Mouse (Mus musculus) T-cell, adult 2 months (primary cell): ENCODE results near the gene Bcat2.
"Not testable (repeated sequence)": the region's sequence is repeated elsewhere in the genome, so short reads cannot be mapped to it uniquely, and the experiment has no call there.

Experiments used
- DNase-seq: peaks from one replicate; pipeline ENCODE4 v3.0.0; 2022; ENCODE audit warnings: low spot score

Gene Bcat2

DNA sequence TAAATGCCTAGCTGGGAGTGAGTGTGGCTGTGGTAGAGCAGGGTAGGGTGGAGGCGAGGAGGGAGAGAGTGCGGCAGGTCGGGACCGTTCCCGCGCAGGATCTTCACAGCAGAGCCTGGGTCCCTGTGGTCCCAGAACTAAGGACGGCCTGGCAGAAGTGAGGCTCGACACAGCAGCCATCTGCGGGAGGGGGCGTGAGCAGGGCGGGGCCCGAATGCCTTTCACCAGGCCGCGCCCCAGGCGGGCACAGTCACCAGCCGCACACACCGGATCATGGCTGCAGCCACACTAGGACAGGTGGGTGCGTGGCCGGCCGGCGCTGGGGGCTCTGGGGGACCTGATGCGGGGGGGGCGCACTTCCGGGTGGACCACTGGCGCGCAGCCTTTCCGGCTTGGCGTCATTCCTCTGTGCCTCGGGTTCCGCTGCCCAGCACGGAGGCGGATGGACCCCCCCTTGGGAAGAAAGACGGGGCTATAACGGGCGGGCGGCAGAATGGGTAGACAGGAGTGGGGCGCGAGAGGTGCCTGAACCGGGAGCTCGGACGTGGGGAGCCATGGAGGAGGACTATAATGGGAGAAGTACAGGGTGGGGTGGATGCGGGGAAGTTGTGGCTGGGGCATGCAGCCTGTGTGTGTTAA, at the start of gene Bcat2:
Gene Bcat2 (plus strand): TSS at position 51 of the 639 bp plus-strand sequence.
- peak; percentile 77 for DNase-seq

DNA sequence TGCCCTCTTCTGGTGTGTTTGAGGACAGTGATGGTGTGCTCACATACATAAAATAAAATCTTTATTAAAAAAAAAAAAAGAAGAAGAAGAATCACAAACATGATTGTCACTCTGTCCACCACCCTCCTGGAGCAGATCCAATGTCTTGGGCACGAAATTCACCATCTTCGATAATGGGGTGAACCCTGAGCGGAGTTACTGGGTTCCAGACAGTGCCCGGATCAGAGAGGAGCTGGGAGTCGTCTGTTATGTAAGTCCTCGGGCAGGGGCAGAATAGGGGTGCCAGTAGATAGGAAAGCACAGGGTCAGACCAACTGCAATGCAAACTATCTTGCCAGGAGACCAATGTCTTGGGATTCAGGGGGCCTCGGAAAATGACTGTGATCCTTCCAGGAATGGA, 49.3 kb upstream of the Bcat2 start:
- no peak for DNase-seq

- peak; percentile 96 for DNase-seq
These were observed 48.2 kb upstream of the Bcat2 start for GRCm38 (mm10) chr7:45521728-45522184.

DNA sequence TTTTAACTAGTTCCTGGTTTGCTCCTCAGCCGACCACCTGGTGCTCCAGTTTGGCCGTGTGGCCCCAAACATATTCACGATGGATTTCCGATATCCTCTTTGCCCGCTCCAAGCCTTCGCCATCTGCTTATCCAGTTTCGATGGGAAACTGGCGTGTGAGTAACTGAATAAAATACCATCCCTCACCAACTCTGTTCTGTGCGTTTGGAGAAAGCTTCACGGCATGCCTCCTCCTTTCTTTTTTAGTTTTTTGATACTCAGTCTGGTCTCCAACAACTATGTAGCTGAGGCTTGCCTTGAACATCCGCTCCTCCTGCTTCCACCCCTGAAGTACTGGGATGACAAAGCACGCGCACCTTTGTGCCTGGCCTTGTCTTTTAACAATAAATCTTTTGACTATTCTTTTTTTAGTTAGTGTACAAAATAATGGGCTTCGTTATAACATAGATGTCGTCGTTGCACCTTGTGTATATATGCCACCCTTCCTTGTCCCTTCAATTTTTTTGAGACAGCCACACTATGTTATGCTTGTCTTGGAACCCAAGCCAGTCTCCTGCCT, 47.7 kb upstream of the Bcat2 start:
- no peak for DNase-seq

DNA sequence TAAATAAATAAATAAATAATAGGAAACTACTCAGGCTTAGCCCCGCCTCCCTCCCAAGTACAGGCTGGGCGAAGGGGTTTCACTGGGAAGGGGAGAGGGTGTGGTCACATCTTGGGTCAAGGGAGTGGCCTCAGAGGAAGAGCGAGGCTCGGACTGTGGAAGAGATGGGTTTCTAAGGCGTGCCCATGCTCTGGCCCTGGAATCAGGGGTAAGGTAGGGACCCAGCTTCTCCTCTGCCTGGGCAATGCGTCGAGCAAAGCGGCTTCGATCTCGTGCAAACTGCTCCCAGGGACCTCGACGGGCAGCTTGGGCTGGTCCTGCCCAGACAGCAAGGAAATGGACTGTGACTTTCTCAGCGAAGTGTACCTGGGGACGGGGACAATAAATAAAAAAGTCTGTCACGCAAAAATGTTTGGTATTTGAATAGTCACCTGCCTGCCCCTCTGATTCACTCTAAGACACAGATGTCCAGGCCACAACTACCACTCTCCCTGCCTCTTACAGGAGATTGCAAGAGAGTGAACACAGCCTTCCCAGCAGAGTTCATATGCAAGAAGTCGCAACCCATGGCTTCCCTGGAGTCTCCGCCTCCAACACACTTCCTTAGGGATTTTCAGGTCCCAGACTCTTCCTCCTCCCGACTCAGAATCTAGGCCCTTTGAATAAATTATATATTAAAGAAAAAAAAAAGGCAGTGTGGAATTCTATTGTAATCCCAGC, 46.8 kb upstream of the Bcat2 start:
- DNase-seq = peak; percentile 5

GRCm38 (mm10) chr7:45523678-45524170, 46.2 kb upstream of the Bcat2 start:
- no peak for DNase-seq

DNA sequence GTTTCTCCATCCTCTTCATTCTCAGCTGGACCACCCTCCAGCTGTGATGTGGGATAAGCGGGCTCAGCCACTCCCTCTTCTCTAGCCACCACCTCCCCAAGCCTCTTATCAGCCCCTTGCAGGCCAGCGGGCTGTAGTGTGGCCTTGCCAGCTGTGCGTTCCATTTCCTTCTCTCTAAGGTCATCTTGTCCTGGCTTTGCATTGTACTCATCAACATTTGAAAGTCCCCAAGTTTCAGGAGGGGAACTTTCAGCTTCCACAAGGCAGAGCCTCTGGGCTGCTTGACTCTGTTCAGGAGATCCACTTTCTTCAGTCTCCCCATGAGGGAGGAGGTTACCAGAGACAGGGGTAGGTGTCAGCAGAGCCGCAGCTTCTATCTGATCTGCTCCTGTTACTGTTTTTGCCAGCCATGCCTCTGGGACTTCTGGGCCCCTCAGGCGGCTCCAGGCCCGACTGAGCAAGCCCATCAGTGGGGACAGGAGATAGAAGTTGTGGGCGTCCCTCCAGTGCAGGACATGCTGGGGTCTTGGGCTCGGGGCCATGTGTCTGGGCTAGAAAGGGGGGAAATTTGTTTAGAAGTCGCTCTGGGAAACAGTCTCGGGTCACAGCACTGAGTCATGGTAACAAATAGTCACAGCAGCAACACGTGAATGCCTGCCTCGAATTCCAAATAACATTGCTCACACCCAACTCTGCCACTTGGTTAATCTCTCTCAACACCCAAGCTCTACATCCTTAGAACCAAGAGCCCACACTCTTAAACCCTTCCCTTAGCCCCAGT, 44.9 kb upstream of the Bcat2 start:
- peak; percentile 14 for DNase-seq

DNA sequence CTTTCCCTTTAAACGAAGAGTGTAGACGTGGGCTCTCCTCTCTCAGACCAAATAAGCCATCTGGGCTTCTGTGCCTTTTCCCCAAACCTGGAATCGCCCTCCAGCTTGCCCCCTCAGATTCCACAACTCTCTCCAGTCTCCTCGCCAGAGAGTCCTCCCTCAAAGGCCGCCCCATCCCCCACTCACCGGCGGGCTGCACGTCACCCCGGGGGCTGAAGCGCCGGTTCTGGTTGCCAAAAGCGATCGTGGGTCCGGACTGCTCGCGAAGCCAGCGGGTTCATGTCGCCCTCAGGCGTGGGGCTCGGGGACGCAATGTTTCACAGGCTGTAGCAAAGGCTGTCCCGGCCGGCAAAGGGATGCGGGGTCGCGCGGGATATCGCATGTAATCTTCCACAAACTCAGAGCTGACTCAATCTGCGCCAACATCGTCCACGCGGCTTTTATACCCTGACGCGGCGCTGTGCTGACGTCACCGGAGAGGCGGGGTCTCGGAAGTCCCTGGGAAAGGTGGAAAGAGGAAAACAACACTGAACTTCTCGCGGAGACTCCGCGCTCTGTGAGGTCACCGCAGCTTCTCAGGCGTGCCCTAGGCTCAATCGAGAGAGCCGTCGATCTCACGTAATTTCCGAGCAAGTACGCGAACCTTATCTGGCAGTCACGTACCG, 44.0 kb upstream of the Bcat2 start, which contains the start of the genes Ppp1r15a and Plekha4:
Gene Ppp1r15a (minus strand): TSS at position 460 of the 665 bp plus-strand sequence.
Gene Plekha4 (plus strand): TSS at position 522 of the 665 bp plus-strand sequence.
- DNase-seq = peak; percentile 98

GRCm38 (mm10) chr7:45526474-45527120, 43.4 kb upstream of the Bcat2 start:
- DNase-seq = peak; percentile 64

DNA sequence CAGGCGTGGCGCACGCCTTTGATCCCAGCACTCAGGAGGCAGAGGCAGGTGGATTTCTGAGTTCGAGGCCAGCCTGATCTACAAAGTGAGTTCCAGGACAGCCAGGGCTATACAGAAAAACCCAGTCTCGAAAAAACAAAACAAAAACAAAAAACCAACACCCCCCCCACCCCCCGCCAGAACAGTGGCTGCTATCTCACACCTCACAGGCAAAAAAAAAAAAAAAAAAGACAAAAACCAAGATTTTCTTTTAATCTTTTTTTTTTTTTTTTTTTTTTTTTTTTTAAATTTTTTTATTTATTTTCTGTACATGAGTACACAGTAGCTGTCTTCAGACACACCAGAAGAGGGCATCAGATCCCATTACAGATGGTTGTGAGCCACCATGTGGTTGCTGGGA, 42.8 kb upstream of the Bcat2 start:
- DNase-seq = not testable (repeated sequence)

DNA sequence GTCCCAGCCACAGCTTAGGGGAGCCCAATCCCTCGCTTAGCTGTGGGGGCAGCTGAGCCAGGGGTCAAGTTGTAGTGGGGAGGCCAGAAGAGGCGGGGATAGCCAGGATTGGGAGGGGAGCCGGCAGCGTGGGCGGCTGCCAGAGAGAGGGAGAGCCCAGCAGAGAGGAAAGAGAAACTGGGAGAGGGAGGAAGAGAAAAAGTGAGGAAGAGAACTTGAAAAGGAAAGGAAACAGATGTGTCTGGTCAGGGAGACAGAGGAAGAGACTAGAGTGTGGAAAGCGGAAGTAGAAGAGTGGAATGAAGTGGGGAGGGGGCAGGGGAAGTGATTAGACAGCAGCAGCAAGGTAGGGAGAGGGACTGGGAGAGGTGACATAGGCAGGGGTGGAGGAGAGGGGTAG, 40.5 kb upstream of the Bcat2 start:
- no peak for DNase-seq

GRCm38 (mm10) chr7:45530643-45531042, 39.3 kb upstream of the Bcat2 start:
- DNase-seq = no peak

- no peak for DNase-seq
These were observed 34.3 kb upstream of the Bcat2 start for GRCm38 (mm10) chr7:45535676-45536075.

- DNase-seq = no peak
These were observed 32.4 kb upstream of the Bcat2 start for GRCm38 (mm10) chr7:45537602-45538001.

DNA sequence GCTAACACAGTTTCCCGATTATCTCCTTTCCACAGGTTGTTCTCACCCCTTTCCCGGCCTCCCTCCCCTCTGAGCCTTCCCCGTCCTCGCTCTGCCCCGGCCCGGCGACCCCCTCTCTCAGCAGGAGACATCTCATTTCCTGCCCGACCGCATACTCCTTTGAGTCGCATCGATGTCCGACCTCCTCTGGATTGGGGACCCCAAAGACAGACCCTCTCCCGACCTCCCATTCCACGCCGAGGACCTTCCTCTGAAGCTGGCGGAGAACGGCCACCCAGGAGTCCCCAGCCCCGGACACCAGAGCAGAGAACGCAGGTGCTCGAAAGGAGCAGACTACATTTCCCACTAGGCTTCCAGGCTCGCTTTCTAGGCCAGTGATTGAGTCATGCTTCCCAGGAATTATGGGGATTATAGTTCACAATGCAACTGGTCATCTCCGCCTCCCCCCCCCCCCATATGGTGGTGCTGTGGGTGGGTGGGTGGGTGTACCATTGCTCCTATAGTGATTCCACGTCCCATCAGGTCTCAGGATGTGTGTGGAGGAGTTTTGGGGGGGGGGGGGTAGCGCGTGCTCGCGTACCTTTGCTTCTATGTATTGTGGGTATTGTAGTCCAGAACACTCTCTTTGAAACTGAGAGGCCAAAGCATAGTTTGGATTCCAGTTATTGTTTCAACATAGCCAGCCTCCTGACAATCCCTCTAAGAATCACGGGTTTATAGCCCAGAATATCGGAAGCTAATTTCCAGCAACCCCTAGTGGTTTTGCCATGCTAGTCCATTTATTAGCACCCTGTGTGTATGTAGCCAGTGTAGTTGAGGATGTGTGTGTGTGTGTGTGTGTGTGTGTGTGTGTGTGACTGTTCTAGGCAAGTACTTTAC, 31.6 kb upstream of the Bcat2 start:
- DNase-seq = peak; percentile 17

DNA sequence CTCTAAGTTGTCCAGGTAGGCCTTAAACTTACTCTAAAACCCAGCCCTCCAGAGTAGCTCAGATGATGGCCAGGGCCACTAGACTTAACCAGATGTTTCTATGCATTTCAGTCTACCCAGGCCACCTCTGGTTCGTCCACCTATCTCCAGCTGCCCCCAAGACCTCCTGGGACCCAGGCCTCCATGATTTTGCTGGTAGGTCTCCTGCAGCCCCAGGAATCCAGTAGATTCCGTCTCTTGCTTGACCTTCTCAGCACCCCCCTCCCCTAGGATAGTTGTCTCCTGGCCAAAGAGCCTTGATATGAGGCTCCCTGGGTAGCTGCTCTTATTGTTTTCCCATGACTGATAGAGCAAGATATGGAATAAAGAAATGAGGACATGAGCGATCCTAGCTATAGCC, 30.9 kb upstream of the Bcat2 start:
- no peak for DNase-seq

DNA sequence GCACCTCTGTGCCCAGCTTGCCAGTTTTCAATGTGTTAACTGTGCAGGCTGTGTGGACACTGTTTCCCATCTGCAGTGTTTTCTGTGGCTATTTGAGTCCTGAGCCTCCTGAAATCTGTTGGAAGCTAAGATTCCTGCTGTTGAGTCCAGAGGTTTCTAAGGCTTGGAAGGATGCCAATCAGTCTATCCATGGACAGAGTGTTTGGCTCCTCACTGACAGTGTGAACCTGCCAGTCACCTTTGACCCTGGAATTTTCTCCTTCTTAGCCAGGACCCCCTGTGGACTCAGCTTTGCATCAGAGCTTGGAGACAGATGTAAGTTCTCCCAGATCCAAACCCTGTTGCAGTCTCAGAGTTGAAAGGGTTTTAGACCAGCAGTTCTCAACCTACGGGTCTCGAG, 29.7 kb upstream of the Bcat2 start:
- DNase-seq = no peak

DNA sequence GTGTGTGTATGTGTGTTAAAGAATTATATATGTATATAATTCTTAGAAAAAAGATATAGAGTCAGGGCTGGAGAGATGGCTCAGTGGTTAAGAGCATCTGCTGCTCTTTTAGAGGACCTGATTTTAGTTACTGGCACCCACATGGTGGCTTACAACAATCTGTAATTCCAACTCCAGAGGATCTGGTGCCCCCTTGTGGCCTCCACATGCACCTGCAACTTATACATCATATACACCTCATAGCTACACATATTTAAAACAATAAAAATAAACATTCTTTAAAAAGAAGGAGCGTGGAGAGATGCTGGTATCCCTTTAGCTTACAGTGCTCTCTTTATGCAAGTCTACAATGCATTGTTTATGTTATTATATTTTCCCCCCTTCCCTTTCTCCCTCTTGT, 25.4 kb upstream of the Bcat2 start:
- no peak for DNase-seq

DNA sequence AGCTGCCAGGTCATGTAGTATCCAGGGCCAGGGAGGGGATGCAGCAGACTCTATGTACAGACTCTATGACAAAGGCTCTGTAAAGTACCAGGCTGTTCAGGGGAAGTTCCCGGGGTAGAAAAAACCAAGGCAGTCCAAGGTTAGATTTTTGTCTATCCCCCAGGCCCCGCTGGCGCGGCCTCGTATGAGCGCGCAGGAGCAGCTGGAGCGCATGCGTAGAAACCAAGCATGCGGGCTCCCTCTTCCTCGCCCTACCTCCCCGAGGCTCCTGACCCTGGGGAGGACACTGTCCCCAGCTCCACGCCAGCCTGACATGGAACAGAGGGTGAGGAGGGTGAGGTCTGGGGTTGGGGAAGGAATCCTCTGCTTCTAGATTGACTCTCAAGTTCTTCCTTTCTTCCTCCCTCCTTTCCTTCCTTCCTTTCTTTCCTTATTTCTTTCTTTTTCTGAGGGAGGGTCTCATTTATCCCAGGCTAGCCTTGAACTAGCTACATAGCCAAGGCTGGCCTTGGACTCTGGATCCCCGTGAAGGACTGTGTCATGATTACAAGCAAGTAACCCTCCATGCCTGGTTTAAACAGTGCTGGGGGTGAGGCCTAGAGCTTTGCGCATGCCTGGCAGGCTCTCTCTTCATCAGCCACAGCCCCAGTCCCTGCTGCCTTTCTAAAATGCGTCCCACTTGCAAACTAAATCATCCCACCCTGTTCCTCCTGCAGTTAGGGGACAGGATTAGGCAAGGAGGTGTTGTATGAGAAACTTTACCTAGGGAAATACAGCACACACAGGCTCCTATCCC, 20.1 kb upstream of the Bcat2 start:
- DNase-seq = no peak
